Mouse (Mus musculus) midbrain, embryonic 11.5 days (tissue): Measurements from ENCODE around the gene Atpif1. TPM values are rescaled to one million over a fixed set of nuclear protein-coding genes. Genes with fewer than 3 reads are reported as not detected.
"Not testable (repeated sequence)": the region's sequence is repeated elsewhere in the genome, so short reads cannot be mapped to it uniquely, and the experiment has no call there.

ENCODE experiments used
- ATAC-seq: fragments of 200-750 bp; cut with Nextera tagmentation; 2 replicates; pipeline ENCODE4 v1.8.0; 2017; ENCODE audit warnings: moderate TSS enrichment, moderate library complexity; ENCODE audit not compliant: low FRiP score
- DNase-seq: peaks from one replicate; pipeline ENCODE4 v3.0.0; 2015; ENCODE audit warnings: low spot score; ENCODE audit errors: missing footprints
- H3K27ac ChIP-seq: fragments of 300-500 bp; sonication (generic); 2 replicates; pipeline ENCODE4 v1.5.1; 2014; ENCODE audit warnings: low read depth, low read length
- H3K27me3 ChIP-seq: fragments of 300-500 bp; sonication (generic); 2 replicates; pipeline ENCODE4 v1.6.1; 2014; ENCODE audit warnings: mild to moderate bottlenecking, low read length, moderate library complexity, mixed read lengths; ENCODE audit not compliant: control insufficient read depth, insufficient read depth
- H3K36me3 ChIP-seq: fragments of 300-500 bp; sonication (generic); 2 replicates; pipeline ENCODE4 v1.6.1; 2014; ENCODE audit warnings: mild to moderate bottlenecking, low read length, moderate library complexity, mixed read lengths; ENCODE audit not compliant: control insufficient read depth, insufficient read depth
- H3K4me1 ChIP-seq: fragments of 300-500 bp; sonication (generic); 2 replicates; pipeline ENCODE4 v1.6.1; 2014; ENCODE audit warnings: low read length; ENCODE audit not compliant: control insufficient read depth, insufficient read depth
- H3K4me2 ChIP-seq: fragments of 300-500 bp; sonication (generic); 2 replicates; pipeline ENCODE4 v1.6.1; 2014; ENCODE audit warnings: mild to moderate bottlenecking, moderate library complexity
- H3K4me3 ChIP-seq: fragments of 300-500 bp; sonication (generic); 2 replicates; pipeline ENCODE4 v1.5.1; 2014; ENCODE audit warnings: low read depth, low read length
- H3K9ac ChIP-seq: fragments of 300-500 bp; sonication (generic); 2 replicates; pipeline ENCODE4 v1.6.1; 2014; ENCODE audit warnings: low read length
- H3K9me3 ChIP-seq: fragments of 300-500 bp; sonication (generic); 2 replicates; pipeline ENCODE4 v1.6.1; 2016; ENCODE audit warnings: low read length; ENCODE audit not compliant: control insufficient read depth
- WGBS: fragments of 180-500 bp; shearing (Covaris S2); extraction: QIAGEN DNeasy Blood & Tissue Kit; methylation state at CpG from one replicate; pipeline ENCODE4 v1.1.7; 2014; 5-methylcytosine and 5-hydroxymethylcytosine counted together
- polyA plus RNA-seq: library from polyadenylated mRNA; unstranded; fragments of >200 nt; fragmentation: Nextera tagmentation; extraction: Ambion mirVana; gene quantifications from 2 replicates; pipeline ENCODE4 v1.2.1, GENCODE M21; 2014

Atpif1 gene
- polyA plus RNA-seq, 1 experiment from 2014 or later: 1,016 TPM

- Histone ChIP-seq H3K4me2 (no peak overlapping the region), H3K27me3 (no peaks in the 10 kb centered on the region), H3K9ac (no peak overlapping the region), H3K27ac (no peak overlapping the region), H3K36me3 (no peaks in the 10 kb centered on the region), H3K4me3 (no peak overlapping the region), H3K9me3 (no peaks in the 10 kb centered on the region), H3K4me1 (no peaks in the 10 kb centered on the region)
- ATAC-seq: no peak
- peak; percentile 64 for DNase-seq
- WGBS: 93% methylated on average over 15 of the region's 15 CpGs
These were observed 43.0 kb downstream of the Atpif1 start for GRCm38 (mm10) chr4:132490273-132491010.

GRCm38 (mm10) chr4:132488976-132489375, 44.5 kb downstream of the Atpif1 start:
- Histone ChIP-seq H3K9me3 (no peaks in the 10 kb centered on the region), H3K4me3 (no peak overlapping the region), H3K27me3 (no peaks in the 10 kb centered on the region), H3K36me3 (no peaks in the 10 kb centered on the region), H3K27ac (no peak overlapping the region), H3K4me2 (no peak overlapping the region), H3K4me1 (no peaks in the 10 kb centered on the region), H3K9ac (no peak overlapping the region)
- DNase-seq: peak; percentile 44
- ATAC-seq: no peak
- 80% methylated on average over 6 of the region's 6 CpGs for WGBS

- Histone ChIP-seq H3K36me3 (no peaks in the 10 kb centered on the region), H3K9ac (no peak overlapping the region), H3K27ac (no peak overlapping the region), H3K27me3 (no peaks in the 10 kb centered on the region), H3K4me3 (no peak overlapping the region), H3K4me2 (no peak overlapping the region), H3K9me3 (no peaks in the 10 kb centered on the region), H3K4me1 (no peaks in the 10 kb centered on the region)
- DNase-seq: peak; percentile 21
- no peak for ATAC-seq
- WGBS: 92% methylated on average over 3 of the region's 3 CpGs
These were observed 44.9 kb downstream of the Atpif1 start for GRCm38 (mm10) chr4:132488521-132488920.

GRCm38 (mm10) chr4:132484820-132485219, 48.6 kb downstream of the Atpif1 start:
- DNase-seq: no peak
- ATAC-seq: no peak
- Histone ChIP-seq H3K4me3 (no peak overlapping the region), H3K36me3 (no peaks in the 10 kb centered on the region), H3K9ac (no peak overlapping the region), H3K27me3 (no peaks in the 10 kb centered on the region), H3K9me3 (no peaks in the 10 kb centered on the region), H3K27ac (no peak overlapping the region), H3K4me1 (no peaks in the 10 kb centered on the region), H3K4me2 (no peak overlapping the region)
- 80% methylated on average over 5 of the region's 5 CpGs for WGBS

- 78% methylated on average over 4 of the region's 4 CpGs for WGBS
- no peak overlapping the region for H3K9ac ChIP-seq
- no peak for DNase-seq
- no peak overlapping the region for H3K4me2 ChIP-seq
- no peak for ATAC-seq
- no peaks in the 10 kb centered on the region for H3K9me3 ChIP-seq
- H3K36me3 ChIP-seq: no peaks in the 10 kb centered on the region
- H3K27ac ChIP-seq: no peak overlapping the region
- H3K4me1 ChIP-seq: no peaks in the 10 kb centered on the region
- H3K27me3 ChIP-seq: no peaks in the 10 kb centered on the region
- no peak overlapping the region for H3K4me3 ChIP-seq
These were observed 49.2 kb downstream of the Atpif1 start for GRCm38 (mm10) chr4:132484231-132484630.

GRCm38 (mm10) chr4:132482956-132483608, 50.4 kb downstream of the Atpif1 start:
- WGBS: 83% methylated on average over 13 of the region's 13 CpGs
- H3K4me3 ChIP-seq: no peak overlapping the region
- no peaks in the 10 kb centered on the region for H3K9me3 ChIP-seq
- no peak overlapping the region for H3K4me2 ChIP-seq
- DNase-seq (no peak), ATAC-seq (no peak)
- H3K4me1 ChIP-seq: no peaks in the 10 kb centered on the region
- no peak overlapping the region for H3K27ac ChIP-seq
- H3K9ac ChIP-seq: no peak overlapping the region
- H3K27me3 ChIP-seq: no peaks in the 10 kb centered on the region
- H3K36me3 ChIP-seq: no peaks in the 10 kb centered on the region

- not testable (repeated sequence) for DNase-seq, ATAC-seq, H3K36me3 ChIP-seq, H3K4me2 ChIP-seq, H3K4me3 ChIP-seq, H3K4me1 ChIP-seq, H3K27ac ChIP-seq, H3K9ac ChIP-seq, H3K9me3 ChIP-seq, H3K27me3 ChIP-seq
- WGBS: 63% methylated on average over 3 of the region's 3 CpGs
These were observed 51.4 kb downstream of the Atpif1 start for GRCm38 (mm10) chr4:132482104-132482503.

Other genes with a start within 250 kb of the Atpif1 start
- 0.42 and 0.59 TPM in 2 replicates for gene Rab42, start 230.3 kb downstream of the Atpif1 start, polyA plus RNA-seq
- gene Trnau1ap, start 204.1 kb downstream of the Atpif1 start, polyA plus RNA-seq: 78.0 and 83.3 TPM in 2 replicates
- 62.1 and 70.3 TPM in 2 replicates for gene Rcc1, start 180.1 kb downstream of the Atpif1 start, polyA plus RNA-seq
- gene Phactr4, start 111.2 kb downstream of the Atpif1 start, polyA plus RNA-seq: 22.2 and 22.4 TPM in 2 replicates
- 19.2 and 22.3 TPM in 2 replicates for gene Med18, start 69.7 kb downstream of the Atpif1 start, polyA plus RNA-seq
- gene Sesn2, start 23.2 kb downstream of the Atpif1 start, polyA plus RNA-seq: 4.9 and 5.1 TPM in 2 replicates
- gene Dnajc8, start 1.9 kb upstream of the Atpif1 start, polyA plus RNA-seq: 228 and 245 TPM in 2 replicates
- 0.31 and 0.63 TPM in 2 replicates for gene Ptafr, start 30.4 kb upstream of the Atpif1 start, polyA plus RNA-seq
- gene Eya3, start 105.3 kb upstream of the Atpif1 start, polyA plus RNA-seq: 26.4 and 26.8 TPM in 2 replicates
- 3.5 and 4.5 TPM in 2 replicates for gene Xkr8, start 198.9 kb upstream of the Atpif1 start, polyA plus RNA-seq
- gene Smpdl3b, start 223.6 kb upstream of the Atpif1 start, polyA plus RNA-seq: 2.1 and 2.4 TPM in 2 replicates
- gene Rpa2, start 234.7 kb upstream of the Atpif1 start, polyA plus RNA-seq: 164 TPM in 2 replicates